Mouse (Mus musculus) MEL (cell line): ENCODE measurements around the gene Sh3yl1. TPM values are rescaled to one million over a fixed set of nuclear protein-coding genes. Genes with fewer than 3 reads are reported as not detected.

Experiments
- DNase-seq: peaks from one replicate; pipeline ENCODE4 v3.0.0; 2011; ENCODE audit warnings: low read depth, low spot score
- H3K27ac ChIP-seq: 2 replicates; pipeline ENCODE4 v1.5.1; 2012; ENCODE audit warnings: low read depth, mild to moderate bottlenecking, control low read depth, low read length, moderate library complexity; ENCODE audit not compliant: control insufficient read depth
- H3K27me3 ChIP-seq, 2 experiments: fragments of 150-350 bp in 1 of 2; sonication (generic) in 1 of 2; 2 replicates each; pipeline ENCODE4 v1.6.1; 2012; ENCODE audit warnings: low read length in 2 of 2, mild to moderate bottlenecking in 2 of 2, improper control_type of control experiment in 1 of 2, moderate library complexity in 1 of 2; ENCODE audit not compliant: insufficient read depth in 2 of 2, control insufficient read depth in 1 of 2
- H3K36me3 ChIP-seq, 2 experiments: 2 replicates each; pipeline ENCODE4 v1.6.1; 2012 to 2014; ENCODE audit warnings: low read length in 2 of 2, improper control_type of control experiment in 1 of 2, inconsistent platforms in 1 of 2, mild to moderate bottlenecking in 1 of 2; ENCODE audit not compliant: insufficient read depth in 2 of 2, control insufficient read depth in 1 of 2
- H3K4me1 ChIP-seq, 2 experiments: fragments of 150-350 bp in 1 of 2; sonication (generic) in 1 of 2; 2 replicates each; pipeline ENCODE4 v1.6.1; 2012; ENCODE audit warnings: low read length in 2 of 2, improper control_type of control experiment in 1 of 2, mild to moderate bottlenecking in 1 of 2; ENCODE audit not compliant: insufficient read depth in 2 of 2, control insufficient read depth in 1 of 2
- H3K4me3 ChIP-seq, 2 experiments: fragments of 150-350 bp in 1 of 2; sonication (generic) in 1 of 2; 2 replicates each; pipeline ENCODE4 v1.5.1; 2012; ENCODE audit warnings: low read depth in 2 of 2, low read length in 2 of 2, mild to moderate bottlenecking in 2 of 2, moderate library complexity in 2 of 2, control low read depth in 1 of 2, improper control_type of control experiment in 1 of 2; ENCODE audit not compliant: control insufficient read depth in 1 of 2, insufficient read depth in 1 of 2
- H3K79me2 ChIP-seq: 2 replicates; pipeline ENCODE4 v1.6.1; 2012; ENCODE audit warnings: mild to moderate bottlenecking, low read length, moderate library complexity; ENCODE audit not compliant: control insufficient read depth, poor library complexity, insufficient read depth
- H3K9ac ChIP-seq: 2 replicates; pipeline ENCODE4 v1.6.1; 2012; ENCODE audit warnings: low read depth, mild to moderate bottlenecking, control low read depth, low read length, moderate library complexity; ENCODE audit not compliant: control insufficient read depth, poor library complexity, severe bottlenecking
- H3K9me3 ChIP-seq: fragments of 150-350 bp; sonication (generic); replicated peaks from 2 replicates; pipeline ENCODE4 v1.6.1; 2012; ENCODE audit warnings: mild to moderate bottlenecking, low read length, improper control_type of control experiment, moderate library complexity; ENCODE audit not compliant: insufficient read depth
- E2F4 ChIP-seq: IDR thresholded peaks from 2 replicates; pipeline ENCODE4 v1.6.1; 2011; ENCODE audit warnings: low read depth, low read length, improper control_type of control experiment, borderline replicate concordance
- ELF1 ChIP-seq: IDR thresholded peaks from 2 replicates; pipeline ENCODE4 v1.6.1; 2014; ENCODE audit warnings: low read depth, mild to moderate bottlenecking, inconsistent platforms, low read length, improper control_type of control experiment, moderate library complexity
- GABPA ChIP-seq: IDR thresholded peaks from 2 replicates; pipeline ENCODE4 v1.6.1; 2012; ENCODE audit warnings: low read depth, mild to moderate bottlenecking, inconsistent platforms, low read length, improper control_type of control experiment, moderate library complexity
- GATA1 ChIP-seq: IDR thresholded peaks from 2 replicates; pipeline ENCODE4 v1.6.1; 2011; ENCODE audit warnings: low read depth, low read length, improper control_type of control experiment
- HCFC1 ChIP-seq: IDR thresholded peaks from 2 replicates; pipeline ENCODE4 v1.6.1; 2012; ENCODE audit warnings: low read depth, mild to moderate bottlenecking, inconsistent platforms, low read length, improper control_type of control experiment, moderate library complexity
- KAT2A ChIP-seq: conservative IDR thresholded peaks from 2 replicates; pipeline ENCODE4 v1.6.1; 2012; ENCODE audit warnings: low read depth, low read length, improper control_type of control experiment, inconsistent platforms
- MAX ChIP-seq: IDR thresholded peaks from 2 replicates; pipeline ENCODE4 v1.6.1; 2011; ENCODE audit warnings: low read length, improper control_type of control experiment
- MAZ ChIP-seq: IDR thresholded peaks from 2 replicates; pipeline ENCODE4 v1.6.1; 2012; ENCODE audit warnings: low read depth, mild to moderate bottlenecking, inconsistent platforms, low read length, improper control_type of control experiment
- TAL1 ChIP-seq: IDR thresholded peaks from 2 replicates; pipeline ENCODE4 v1.6.1; 2012; ENCODE audit warnings: mild to moderate bottlenecking, inconsistent platforms, low read length, moderate library complexity, mixed read lengths
- TBP ChIP-seq: IDR thresholded peaks from 2 replicates; pipeline ENCODE4 v1.8.0; 2011; ENCODE audit warnings: low read depth, low read length, improper control_type of control experiment
- ZKSCAN1 ChIP-seq: IDR thresholded peaks from 2 replicates; pipeline ENCODE4 v1.6.1; 2012; ENCODE audit warnings: low read depth, mild to moderate bottlenecking, inconsistent platforms, low read length, improper control_type of control experiment, moderate library complexity
- polyA plus RNA-seq, 2 experiments: library from polyadenylated mRNA; stranded (reverse) in 1 of 2; unstranded in 1 of 2; fragments of >175 nt in 1 of 2; fragments of >200 nt in 1 of 2; gene quantifications; 2 replicates each; pipeline versions ENCODE4 v1.2.1 to v1.2.4; 2012; ENCODE audit warnings: low replicate concordance in 2 of 2, low read depth in 1 of 2; ENCODE audit not compliant: insufficient read length in 2 of 2, insufficient read depth in 1 of 2, missing spikeins in 1 of 2
- total RNA-seq: library from RNA; depleted of rRNA; stranded (reverse); fragments of 300-350 nt; gene quantifications from 2 replicates; pipeline ENCODE4 v1.2.3, GENCODE M21; 2012

Sh3yl1 gene
- total and polyA plus RNA-seq, 3 experiments, result 3.3 to 5.2 TPM; not detected in 1

DNA sequence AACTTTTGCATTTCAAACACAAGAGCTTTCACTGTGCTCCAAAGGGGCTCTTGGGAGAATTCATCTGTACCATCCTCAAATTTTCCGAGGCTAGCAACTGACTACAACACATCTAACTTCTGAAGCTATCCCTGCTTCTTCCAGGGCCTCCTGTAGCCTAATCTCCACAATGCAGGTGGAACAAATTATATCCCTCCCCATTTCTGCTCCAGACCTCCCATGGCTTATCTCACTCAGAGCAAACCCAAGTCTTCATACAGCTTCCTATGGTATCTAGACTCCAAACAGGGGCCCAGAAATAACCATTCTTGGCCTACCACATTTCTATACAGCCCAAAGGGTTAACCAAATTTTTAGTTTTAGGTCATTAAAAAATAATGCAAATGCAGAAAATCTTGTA, 2.8 kb upstream of the Sh3yl1 start:
- no peak for TF ChIP-seq TBP
- no peak for TF ChIP-seq E2F4
- no peak for TF ChIP-seq MAX
- TF ChIP-seq MAZ, result no peak
- no peak for TF ChIP-seq KAT2A
- TF ChIP-seq ZKSCAN1, result no peak
- TF ChIP-seq ELF1, result no peak
- TF ChIP-seq GABPA, result no peak
- H3K4me3 ChIP-seq, result no peak overlapping the region
- peaks cover 3 to 17% of the 10 kb centered on the region in 2 experiments for H3K36me3 ChIP-seq
- H3K9ac ChIP-seq, result no peak overlapping the region
- no peaks in the 10 kb centered on the region for H3K27me3 ChIP-seq
- DNase-seq, result peak; percentile 8
- no peaks in the 10 kb centered on the region for H3K9me3 ChIP-seq
- no peak overlapping the region for H3K27ac ChIP-seq
- H3K79me2 ChIP-seq, result peaks cover 19% of the 10 kb centered on the region
- H3K4me1 ChIP-seq, result peaks cover 0 to 13% of the 10 kb centered on the region in 2 experiments; a peak in 3 of 4 replicates

DNA sequence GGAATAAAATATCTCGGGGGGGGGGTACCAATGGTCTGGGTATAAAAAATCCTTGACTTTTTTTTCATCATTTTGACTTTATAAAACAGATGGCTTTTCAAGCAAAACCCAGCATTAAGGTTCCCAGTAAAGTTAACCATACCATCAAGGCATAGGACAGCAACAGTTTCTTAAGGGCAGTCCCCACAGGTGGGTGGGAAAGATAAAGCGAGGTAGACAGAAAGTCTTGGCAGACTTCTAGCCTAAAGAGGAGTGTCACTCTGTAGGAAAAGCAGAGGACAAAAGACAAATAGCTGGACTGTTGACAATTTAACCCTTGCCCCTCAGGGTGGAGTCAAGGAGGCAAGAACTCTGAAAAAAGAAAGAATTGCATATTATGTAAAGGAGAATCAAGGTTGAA, 1.6 kb upstream of the Sh3yl1 start:
- H3K36me3 ChIP-seq, result peaks cover 0 to 17% of the 10 kb centered on the region in 2 experiments; a peak in 3 of 4 replicates
- H3K4me1 ChIP-seq, result peaks cover 0 to 13% of the 10 kb centered on the region in 2 experiments; a peak in 3 of 4 replicates

DNA sequence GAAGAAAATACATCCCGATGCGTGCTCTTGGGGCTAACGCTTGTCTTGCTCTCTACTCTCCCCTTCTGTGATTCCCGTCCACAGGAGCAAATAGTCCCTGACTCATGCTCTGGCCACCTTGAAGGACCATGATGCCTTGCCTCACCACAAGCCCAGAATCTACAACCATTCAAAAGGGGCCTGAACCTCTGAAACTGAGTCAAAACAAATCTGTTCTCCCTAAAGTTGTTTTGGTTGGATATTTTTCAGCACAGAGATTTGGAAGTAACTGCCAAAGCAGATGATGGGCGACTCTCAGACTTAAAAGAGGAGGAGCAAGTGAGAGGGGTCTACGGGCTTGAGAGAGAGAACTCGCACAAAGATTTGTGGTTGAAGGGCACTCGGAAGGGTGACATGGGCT, 608 bp upstream of the Sh3yl1 start:
- Histone ChIP-seq H3K9ac (peak overlapping the region; percentile 92), H3K27ac (peak overlapping the region; percentile 30; the same call in 1 of the 2 replicates), H3K4me3 (peak overlapping the region; percentile 88 to 100), H3K9me3 (no peaks in the 10 kb centered on the region), H3K27me3 (no peaks in the 10 kb centered on the region), H3K79me2 (peaks cover 19% of the 10 kb centered on the region), H3K36me3 (peaks cover 0 to 17% of the 10 kb centered on the region in 2 experiments; a peak in 3 of 4 replicates), H3K4me1 (peaks cover 0 to 13% of the 10 kb centered on the region in 2 experiments; a peak in 3 of 4 replicates)
- no peak for DNase-seq
- TF ChIP-seq GATA1 (no peak), MAZ (0 out of 2 replicates have a peak, but pooled peaks have one; percentile 30)

More for the DNA sequence above, 1.6 kb upstream of the Sh3yl1 start:
- no peak overlapping the region for H3K27ac ChIP-seq
- H3K9me3 ChIP-seq, result no peaks in the 10 kb centered on the region
- DNase-seq, result peak; percentile 20
- no peak overlapping the region for H3K4me3 ChIP-seq
- peaks cover 19% of the 10 kb centered on the region for H3K79me2 ChIP-seq
- peak; percentile 41; the same call in 1 of the 2 replicates for TF ChIP-seq TAL1
- no peak for TF ChIP-seq HCFC1
- H3K27me3 ChIP-seq, result no peaks in the 10 kb centered on the region
- no peak overlapping the region for H3K9ac ChIP-seq
